Mouse (Mus musculus) limb, embryonic 14.5 days (tissue): ENCODE results near the gene Rsc1a1. TPM values are rescaled to one million over a fixed set of nuclear protein-coding genes. Genes with fewer than 3 reads are reported as not detected.

Experiments used
- ATAC-seq: fragments of 200-750 bp; cut with Nextera tagmentation; 2 replicates; pipeline ENCODE4 v1.8.0; 2017; ENCODE audit warnings: low read depth, moderate number of reproducible peaks, moderate TSS enrichment; ENCODE audit not compliant: low FRiP score
- DNase-seq: peaks from one replicate; pipeline ENCODE4 v3.0.0-alpha.2; 2015; ENCODE audit warnings: low spot score
- H3K27ac ChIP-seq: fragments of 300-500 bp; sonication (generic); replicated peaks from 2 replicates; pipeline ENCODE4 v1.5.1; 2014; ENCODE audit warnings: low read depth, mild to moderate bottlenecking, low read length, moderate library complexity, mixed read lengths
- H3K27me3 ChIP-seq: fragments of 300-500 bp; sonication (generic); 2 replicates; pipeline ENCODE4 v1.6.1; 2014; ENCODE audit warnings: low read length, mixed read lengths; ENCODE audit not compliant: control insufficient read depth, insufficient read depth
- H3K36me3 ChIP-seq: fragments of 300-500 bp; sonication (generic); 2 replicates; pipeline ENCODE4 v1.6.1; 2014; ENCODE audit warnings: mild to moderate bottlenecking, low read length, moderate library complexity, mixed read lengths; ENCODE audit not compliant: control insufficient read depth, insufficient read depth
- H3K4me1 ChIP-seq: fragments of 300-500 bp; sonication (generic); 2 replicates; pipeline ENCODE4 v1.6.1; 2014; ENCODE audit warnings: antibody characterized with exemption, low read length, mixed read lengths; ENCODE audit not compliant: control insufficient read depth, insufficient read depth
- H3K4me2 ChIP-seq: fragments of 300-500 bp; sonication (generic); replicated peaks from 2 replicates; pipeline ENCODE4 v1.6.1; 2014; ENCODE audit warnings: low read depth, mild to moderate bottlenecking, low read length, moderate library complexity; ENCODE audit not compliant: severe bottlenecking
- H3K4me3 ChIP-seq: fragments of 300-500 bp; sonication (generic); replicated peaks from 2 replicates; pipeline ENCODE4 v1.5.1; 2014; ENCODE audit warnings: low read length
- H3K9ac ChIP-seq: fragments of 300-500 bp; sonication (generic); 2 replicates; pipeline ENCODE4 v1.6.1; 2014; ENCODE audit warnings: mild to moderate bottlenecking, low read depth, low read length, moderate library complexity; ENCODE audit not compliant: severe bottlenecking
- H3K9me3 ChIP-seq: fragments of 300-500 bp; sonication (generic); 2 replicates; pipeline ENCODE4 v1.6.1; 2016; ENCODE audit warnings: low read length; ENCODE audit not compliant: control insufficient read depth
- POLR2A ChIP-seq: fragments of 200-500 bp; IDR thresholded peaks from 2 replicates; pipeline ENCODE4 v1.8.0; 2012; ENCODE audit warnings: inconsistent platforms, mild to moderate bottlenecking, moderate library complexity, borderline replicate concordance; ENCODE audit not compliant: insufficient read depth, insufficient read length; ENCODE audit errors: extremely low read depth
- WGBS: fragments of 180-500 bp; shearing (Covaris S2); extraction: QIAGEN DNeasy Blood & Tissue Kit; methylation state at CpG from one replicate; pipeline ENCODE4 v1.1.7; 2014; 5-methylcytosine and 5-hydroxymethylcytosine counted together
- polyA plus RNA-seq, 2 experiments: library from polyadenylated mRNA; depleted of rRNA in 1 of 2; stranded (reverse) in 1 of 2; unstranded in 1 of 2; fragments of >200 nt; fragmentation: Nextera tagmentation in 1 of 2; extraction: Ambion mirVana in 1 of 2; gene quantifications; 2 replicates each; pipeline versions ENCODE4 v1.2.1 to v1.2.3; 2012 to 2014

The Rsc1a1 gene
- polyA plus RNA-seq, 2 experiments = 1.5 to 9.0 TPM

DNA sequence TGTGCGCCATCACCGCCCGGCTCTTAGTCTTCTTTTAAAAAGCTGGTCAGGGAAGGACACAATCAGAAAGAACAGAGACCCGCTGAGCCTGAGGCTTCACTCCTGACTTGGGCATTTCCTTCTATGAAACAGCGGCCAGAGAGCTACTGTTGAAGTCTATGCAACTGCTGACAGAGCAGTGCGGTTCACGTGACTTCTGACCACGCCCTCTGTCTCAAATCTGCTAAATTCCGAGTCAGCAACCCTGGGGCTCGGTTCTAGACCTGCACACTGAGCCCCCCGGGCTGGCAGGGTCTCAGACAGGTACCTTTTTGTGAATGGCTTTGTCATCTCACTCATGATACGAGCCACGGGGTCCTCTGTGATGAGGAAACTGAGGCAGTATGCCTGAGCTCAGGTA is 13.1 kb downstream of the Rsc1a1 start:
- ATAC-seq = no peak
- Histone ChIP-seq H3K27ac (no peak overlapping the region), H3K27me3 (no peaks in the 10 kb centered on the region), H3K4me3 (no peak overlapping the region), H3K9me3 (no peaks in the 10 kb centered on the region), H3K36me3 (no peaks in the 10 kb centered on the region), H3K4me1 (no peaks in the 10 kb centered on the region), H3K9ac (no peak overlapping the region), H3K4me2 (no peak overlapping the region)
- no peak for TF ChIP-seq POLR2A
- WGBS = 77% methylated on average over 13 of the region's 13 CpGs
- DNase-seq = no peak

GRCm38 (mm10) chr4:141671389-141671788 is 14.0 kb downstream of the Rsc1a1 start:
- H3K4me1 ChIP-seq = no peaks in the 10 kb centered on the region
- H3K4me3 ChIP-seq = no peak overlapping the region
- H3K4me2 ChIP-seq = no peak overlapping the region
- H3K9ac ChIP-seq = 0 out of 2 replicates have a peak overlapping the region, but pooled peaks have one; percentile 21
- no peaks in the 10 kb centered on the region for H3K36me3 ChIP-seq
- H3K9me3 ChIP-seq = no peaks in the 10 kb centered on the region
- no peaks in the 10 kb centered on the region for H3K27me3 ChIP-seq
- ATAC-seq (no peak), DNase-seq (peak; percentile 20)
- 64% methylated on average over 4 of the region's 4 CpGs for WGBS
- H3K27ac ChIP-seq = no peak overlapping the region
- TF ChIP-seq POLR2A = no peak

GRCm38 (mm10) chr4:141669898-141670712 is 15.3 kb downstream of the Rsc1a1 start:
- H3K9ac ChIP-seq = no peak overlapping the region
- TF ChIP-seq POLR2A = no peak
- H3K27me3 ChIP-seq = no peaks in the 10 kb centered on the region
- no peaks in the 10 kb centered on the region for H3K36me3 ChIP-seq
- DNase-seq (no peak), ATAC-seq (no peak)
- no peak overlapping the region for H3K4me2 ChIP-seq
- 69% methylated on average over 18 of the region's 18 CpGs for WGBS
- H3K4me3 ChIP-seq = no peak overlapping the region
- H3K9me3 ChIP-seq = no peaks in the 10 kb centered on the region
- no peak overlapping the region for H3K27ac ChIP-seq
- no peaks in the 10 kb centered on the region for H3K4me1 ChIP-seq

- ATAC-seq = no peak
Measured at GRCm38 (mm10) chr4:141664799-141665198, 20.6 kb downstream of the Rsc1a1 start, which contains the start of gene Plekhm2. TSS of gene Plekhm2 (minus strand) at chr4:141664899.

GRCm38 (mm10) chr4:141664011-141664745 is 21.2 kb downstream of the Rsc1a1 start:
- H3K4me1 ChIP-seq = peaks cover 8% of the 10 kb centered on the region
- TF ChIP-seq POLR2A = 0 out of 2 replicates have a peak, but pooled peaks have one; percentile 36
- H3K36me3 ChIP-seq = peaks cover 19% of the 10 kb centered on the region
- whole genome bisulfite sequencing = under 1% methylated on average over 34 of the region's 60 CpGs
- no peaks in the 10 kb centered on the region for H3K9me3 ChIP-seq
- peak overlapping the region; percentile 90 for H3K4me2 ChIP-seq
- H3K9ac ChIP-seq = peak overlapping the region; percentile 91
- peak; percentile 56 for DNase-seq
- ATAC-seq = peak; percentile 89
- peak overlapping the region; percentile 82 for H3K4me3 ChIP-seq
- peak overlapping the region; percentile 75 for H3K27ac ChIP-seq
- H3K27me3 ChIP-seq = no peaks in the 10 kb centered on the region

More at GRCm38 (mm10) chr4:141664799-141665198, 20.6 kb downstream of the Rsc1a1 start, which contains the start of gene Plekhm2:
- WGBS = 66% methylated on average over 8 of the region's 8 CpGs
- DNase-seq = no peak
- H3K36me3 ChIP-seq = peaks cover 16% of the 10 kb centered on the region
- no peaks in the 10 kb centered on the region for H3K9me3 ChIP-seq
- peak within 1 kb of the TSS; percentile 75 for H3K27ac ChIP-seq
- no peaks in the 10 kb centered on the region for H3K27me3 ChIP-seq
- H3K4me3 ChIP-seq = peak within 1 kb of the TSS; percentile 82
- peaks cover 8% of the 10 kb centered on the region for H3K4me1 ChIP-seq
- TF ChIP-seq POLR2A = no peak
- H3K9ac ChIP-seq = peak within 1 kb of the TSS; percentile 91
- peak within 1 kb of the TSS; percentile 90 for H3K4me2 ChIP-seq
